Mouse (Mus musculus): Measurements from ENCODE around the gene St7. TPM values are rescaled to one million over a fixed set of nuclear protein-coding genes. Genes with fewer than 3 reads are reported as not detected.
A peak's percentile ranks its signal among the peaks of the same experiment; 100 is the strongest.

Gene St7
- polyA plus RNA-seq, 2 experiments = 29.7 to 33.0 TPM

- Histone ChIP-seq H3K27ac (replicated peaks; ENCODE audit: low read depth, low read length) (no peak overlapping the region), H3K4me2 (replicated peaks; ENCODE audit: low read depth, low read length, severe bottlenecking) (no peak overlapping the region), H3K36me3 (ENCODE audit: control insufficient read depth, insufficient read depth, low read length) (peaks cover 7% of the 10 kb centered on the region; the same call in 1 of the 2 replicates), H3K4me1 (ENCODE audit: control insufficient read depth, insufficient read depth, low read length) (no peaks in the 10 kb centered on the region), H3K27me3 (ENCODE audit: control insufficient read depth, insufficient read depth, low read length) (no peaks in the 10 kb centered on the region), H3K9me3 (ENCODE audit: control insufficient read depth, low read length) (no peaks in the 10 kb centered on the region), H3K4me3 (replicated peaks; ENCODE audit: low read length) (no peak overlapping the region), H3K9ac (ENCODE audit: low read depth, low read length, severe bottlenecking) (no peak overlapping the region)
- ATAC-seq (ENCODE audit: low FRiP score, low read depth) (no peak), DNase-seq (ENCODE audit: low spot score) (no peak)
- TF ChIP-seq POLR2A (IDR thresholded peaks at IDR 0.05; ENCODE audit: borderline replicate concordance, extremely low read depth, insufficient read depth, insufficient read length) = no peak
- 90% methylated on average over 1 of the region's 1 CpGs for WGBS
Observed at GRCm38 (mm10) chr6:17859564-17859963, 166.8 kb downstream of the St7 start.

GRCm38 (mm10) chr6:17860463-17860862, 167.7 kb downstream of the St7 start:
- no peak for ATAC-seq (ENCODE audit: low FRiP score, low read depth)
- no peak for TF ChIP-seq POLR2A (IDR thresholded peaks at IDR 0.05; ENCODE audit: borderline replicate concordance, extremely low read depth, insufficient read depth, insufficient read length)
- no peaks in the 10 kb centered on the region for H3K9me3 ChIP-seq (ENCODE audit: control insufficient read depth, low read length)
- H3K4me3 ChIP-seq (replicated peaks; ENCODE audit: low read length) = no peak overlapping the region
- no peak overlapping the region for H3K9ac ChIP-seq (ENCODE audit: low read depth, low read length, severe bottlenecking)
- peaks cover 7% of the 10 kb centered on the region; the same call in 1 of the 2 replicates for H3K36me3 ChIP-seq (ENCODE audit: control insufficient read depth, insufficient read depth, low read length)
- no peak overlapping the region for H3K27ac ChIP-seq (replicated peaks; ENCODE audit: low read depth, low read length)
- no peaks in the 10 kb centered on the region for H3K4me1 ChIP-seq (ENCODE audit: control insufficient read depth, insufficient read depth, low read length)
- 92% methylated on average over 1 of the region's 1 CpGs for WGBS
- no peak overlapping the region for H3K4me2 ChIP-seq (replicated peaks; ENCODE audit: low read depth, low read length, severe bottlenecking)
- no peaks in the 10 kb centered on the region for H3K27me3 ChIP-seq (ENCODE audit: control insufficient read depth, insufficient read depth, low read length)
- DNase-seq (ENCODE audit: low spot score) = no peak

GRCm38 (mm10) chr6:17867796-17868195, 175.1 kb downstream of the St7 start:
- Histone ChIP-seq H3K4me1 (ENCODE audit: control insufficient read depth, insufficient read depth, low read length) (peaks cover 7% of the 10 kb centered on the region; the same call in 1 of the 2 replicates), H3K27ac (replicated peaks; ENCODE audit: low read depth, low read length) (no peak overlapping the region), H3K36me3 (ENCODE audit: control insufficient read depth, insufficient read depth, low read length) (peaks cover 4% of the 10 kb centered on the region; the same call in 1 of the 2 replicates), H3K4me2 (replicated peaks; ENCODE audit: low read depth, low read length, severe bottlenecking) (no peak overlapping the region), H3K9ac (ENCODE audit: low read depth, low read length, severe bottlenecking) (no peak overlapping the region), H3K27me3 (ENCODE audit: control insufficient read depth, insufficient read depth, low read length) (no peaks in the 10 kb centered on the region), H3K9me3 (ENCODE audit: control insufficient read depth, low read length) (no peaks in the 10 kb centered on the region), H3K4me3 (replicated peaks; ENCODE audit: low read length) (no peak overlapping the region)
- TF ChIP-seq POLR2A (IDR thresholded peaks at IDR 0.05; ENCODE audit: borderline replicate concordance, extremely low read depth, insufficient read depth, insufficient read length) = no peak
- 45% methylated on average over 1 of the region's 1 CpGs for WGBS
- ATAC-seq (ENCODE audit: low FRiP score, low read depth) (no peak), DNase-seq (ENCODE audit: low spot score) (no peak)

GRCm38 (mm10) chr6:17871831-17872372, 179.2 kb downstream of the St7 start:
- Histone ChIP-seq H3K4me3 (replicated peaks; ENCODE audit: low read length) (no peak overlapping the region), H3K4me2 (replicated peaks; ENCODE audit: low read depth, low read length, severe bottlenecking) (no peak overlapping the region), H3K9me3 (ENCODE audit: control insufficient read depth, low read length) (no peaks in the 10 kb centered on the region), H3K4me1 (ENCODE audit: control insufficient read depth, insufficient read depth, low read length) (peaks cover 21% of the 10 kb centered on the region), H3K9ac (ENCODE audit: low read depth, low read length, severe bottlenecking) (no peak overlapping the region), H3K27me3 (ENCODE audit: control insufficient read depth, insufficient read depth, low read length) (no peaks in the 10 kb centered on the region), H3K36me3 (ENCODE audit: control insufficient read depth, insufficient read depth, low read length) (no peaks in the 10 kb centered on the region), H3K27ac (replicated peaks; ENCODE audit: low read depth, low read length) (no peak overlapping the region)
- peak; percentile 21 for DNase-seq (ENCODE audit: low spot score)
- no peak for ATAC-seq (ENCODE audit: low FRiP score, low read depth)
- 57% methylated on average over 3 of the region's 3 CpGs for WGBS
- TF ChIP-seq POLR2A (IDR thresholded peaks at IDR 0.05; ENCODE audit: borderline replicate concordance, extremely low read depth, insufficient read depth, insufficient read length) = no peak

- Histone ChIP-seq H3K9me3 (ENCODE audit: control insufficient read depth, low read length) (no peaks in the 10 kb centered on the region), H3K27ac (replicated peaks; ENCODE audit: low read depth, low read length) (peak overlapping the region; percentile 69), H3K4me2 (replicated peaks; ENCODE audit: low read depth, low read length, severe bottlenecking) (no peak overlapping the region), H3K4me3 (replicated peaks; ENCODE audit: low read length) (no peak overlapping the region), H3K36me3 (ENCODE audit: control insufficient read depth, insufficient read depth, low read length) (no peaks in the 10 kb centered on the region), H3K9ac (ENCODE audit: low read depth, low read length, severe bottlenecking) (no peak overlapping the region), H3K4me1 (ENCODE audit: control insufficient read depth, insufficient read depth, low read length) (peaks cover 28% of the 10 kb centered on the region), H3K27me3 (ENCODE audit: control insufficient read depth, insufficient read depth, low read length) (no peaks in the 10 kb centered on the region)
- no peak for DNase-seq (ENCODE audit: low spot score)
- peak; percentile 35; the same call in 1 of the 2 replicates for ATAC-seq (ENCODE audit: low FRiP score, low read depth)
- no peak for TF ChIP-seq POLR2A (IDR thresholded peaks at IDR 0.05; ENCODE audit: borderline replicate concordance, extremely low read depth, insufficient read depth, insufficient read length)
- WGBS = 37% methylated on average over 7 of the region's 7 CpGs
Observed at GRCm38 (mm10) chr6:17875606-17876005, 182.9 kb downstream of the St7 start.

Measured in limb, embryonic 14.5 days (tissue).